Mouse (Mus musculus): ENCODE measurements around the gene Mfsd4a.

GRCm38 (mm10) chr1:132028413-132028812 is 39.4 kb downstream of the Mfsd4a start:
- TF ChIP-seq CTCF (conservative IDR thresholded peaks at IDR 0.05; ENCODE audit: insufficient read depth, insufficient read length, low read depth, low read length): no peak
- TF ChIP-seq POLR2A (IDR thresholded peaks at IDR 0.05; ENCODE audit: low read depth, low read length): no peak
